Mouse (Mus musculus) midbrain, embryonic 10.5 days (tissue): ENCODE measurements at regions not wholly inside any gene's neighbourhood (a gene's known extent, or its start where the extent isn't known, plus 50 kb on each side); places are given as distances from the start of the nearest gene placed in this dataset.
A peak's percentile ranks its signal among the peaks of the same experiment; 100 is the strongest.

ENCODE experiments used
- DNase-seq: peaks from one replicate; pipeline ENCODE4 v3.0.0-alpha.2; 2017; ENCODE audit warnings: low spot score
- H3K27ac ChIP-seq: fragments of 300-500 bp; sonication (generic); replicated peaks from 2 replicates; pipeline ENCODE4 v1.5.1; 2016; ENCODE audit warnings: mild to moderate bottlenecking
- H3K27me3 ChIP-seq: fragments of 300-500 bp; sonication (generic); 2 replicates; pipeline ENCODE4 v1.6.1; 2016; ENCODE audit warnings: low read depth, mild to moderate bottlenecking; ENCODE audit not compliant: poor library complexity, severe bottlenecking
- H3K36me3 ChIP-seq: fragments of 300-500 bp; sonication (generic); 2 replicates; pipeline ENCODE4 v1.6.1; 2016; ENCODE audit warnings: mild to moderate bottlenecking, moderate library complexity
- H3K4me1 ChIP-seq: fragments of 300-500 bp; sonication (generic); 2 replicates; pipeline ENCODE4 v1.6.1; 2016
- H3K4me3 ChIP-seq: fragments of 300-500 bp; sonication (generic); 2 replicates; pipeline ENCODE4 v1.5.1; 2016; ENCODE audit warnings: mild to moderate bottlenecking, moderate library complexity
- H3K9me3 ChIP-seq: fragments of 300-500 bp; sonication (generic); replicated peaks from 2 replicates; pipeline ENCODE4 v1.6.1; 2016; ENCODE audit warnings: mild to moderate bottlenecking
- WGBS: fragments of 180-500 bp; shearing (Covaris S2); methylation state at CpG from one replicate; pipeline ENCODE4 v1.1.7; 2016; 5-methylcytosine and 5-hydroxymethylcytosine counted together

DNA sequence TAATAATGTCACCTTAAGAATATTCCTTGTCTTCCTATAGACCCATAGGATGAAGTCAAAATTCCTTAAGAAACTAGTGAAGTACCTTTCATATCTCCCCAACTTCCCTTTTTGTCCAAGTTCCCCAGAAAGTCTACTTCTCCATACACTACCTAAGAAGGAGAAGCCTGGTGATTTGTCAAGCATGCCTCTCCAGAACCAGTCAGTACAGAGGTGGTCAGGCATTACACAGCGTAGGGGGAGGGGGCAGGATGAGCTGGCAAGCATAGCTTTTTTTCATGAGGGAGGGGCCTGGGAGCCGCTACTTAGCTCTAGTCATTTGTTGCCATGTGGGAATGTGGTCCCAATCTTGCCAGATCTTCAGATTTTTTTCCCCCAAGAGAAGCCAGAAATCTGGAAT is 54.0 kb upstream of the Satb2 start:
- Histone ChIP-seq H3K4me3 (no peak overlapping the region), H3K4me1 (no peaks in the 10 kb centered on the region), H3K36me3 (no peaks in the 10 kb centered on the region), H3K9me3 (no peaks in the 10 kb centered on the region), H3K27ac (no peak overlapping the region), H3K27me3 (no peaks in the 10 kb centered on the region)
- DNase-seq = no peak
- WGBS = 88% methylated on average over 2 of the region's 2 CpGs

DNA sequence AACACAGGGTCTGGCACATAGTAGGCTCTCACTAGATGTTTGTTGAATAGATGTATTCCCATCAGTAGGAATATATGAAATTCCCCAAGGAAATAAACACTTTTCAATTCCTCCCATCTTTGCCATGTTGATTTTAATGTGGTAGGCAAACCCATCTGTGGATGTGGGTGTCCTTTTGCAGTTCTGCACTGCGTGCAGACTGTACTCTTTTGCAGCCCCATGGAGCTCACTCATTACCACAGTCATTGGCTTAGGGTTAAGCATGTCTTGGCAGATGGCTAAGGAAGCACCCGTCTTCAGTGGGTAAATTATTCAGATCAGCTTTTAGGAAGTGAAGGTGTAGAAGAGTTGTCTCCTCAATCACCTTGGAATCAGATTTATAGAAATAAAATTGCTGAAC is 54.8 kb upstream of the Satb2 start:
- WGBS = 94% methylated on average over 2 of the region's 2 CpGs
- Histone ChIP-seq H3K4me1 (no peaks in the 10 kb centered on the region), H3K9me3 (no peaks in the 10 kb centered on the region), H3K36me3 (no peaks in the 10 kb centered on the region), H3K27me3 (no peaks in the 10 kb centered on the region), H3K4me3 (no peak overlapping the region), H3K27ac (no peak overlapping the region)
- no peak for DNase-seq

DNA sequence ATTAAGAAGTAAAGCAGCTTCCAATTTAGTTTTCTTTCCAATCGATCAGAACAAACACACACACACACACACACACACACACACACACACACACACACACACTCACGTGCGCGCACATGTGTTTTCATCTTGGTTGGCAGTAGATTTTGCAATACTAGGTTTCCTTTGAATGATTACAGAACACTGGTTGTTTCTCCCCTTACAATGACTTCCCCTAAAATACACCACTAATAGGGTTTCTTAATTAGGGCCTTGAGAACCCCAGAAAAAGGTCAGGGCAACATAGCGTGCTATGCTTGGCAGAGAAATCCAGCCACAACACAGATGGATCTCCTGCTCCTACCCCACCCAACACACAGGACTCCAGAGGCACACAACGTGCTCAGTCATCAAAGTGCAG is 56.0 kb upstream of the Satb2 start:
- Histone ChIP-seq H3K27me3 (no peaks in the 10 kb centered on the region), H3K27ac (no peak overlapping the region), H3K4me3 (no peak overlapping the region), H3K36me3 (no peaks in the 10 kb centered on the region), H3K4me1 (no peaks in the 10 kb centered on the region), H3K9me3 (no peaks in the 10 kb centered on the region)
- no peak for DNase-seq
- WGBS = 85% methylated on average over 6 of the region's 6 CpGs

GRCm38 (mm10) chr1:57036382-57036781 is 57.9 kb upstream of the Satb2 start:
- DNase-seq = no peak
- 89% methylated on average over 3 of the region's 3 CpGs for WGBS
- H3K9me3 ChIP-seq = no peaks in the 10 kb centered on the region
- no peak overlapping the region for H3K27ac ChIP-seq
- no peak overlapping the region for H3K4me3 ChIP-seq
- H3K4me1 ChIP-seq = no peaks in the 10 kb centered on the region
- H3K36me3 ChIP-seq = no peaks in the 10 kb centered on the region
- H3K27me3 ChIP-seq = no peaks in the 10 kb centered on the region

- Histone ChIP-seq H3K27ac (no peak overlapping the region), H3K4me3 (no peak overlapping the region), H3K36me3 (no peaks in the 10 kb centered on the region), H3K4me1 (no peaks in the 10 kb centered on the region), H3K9me3 (no peaks in the 10 kb centered on the region), H3K27me3 (no peaks in the 10 kb centered on the region)
- DNase-seq = no peak
- WGBS = 64% methylated on average over 8 of the region's 8 CpGs
These were observed 61.8 kb upstream of the Satb2 start for GRCm38 (mm10) chr1:57040201-57040600.

DNA sequence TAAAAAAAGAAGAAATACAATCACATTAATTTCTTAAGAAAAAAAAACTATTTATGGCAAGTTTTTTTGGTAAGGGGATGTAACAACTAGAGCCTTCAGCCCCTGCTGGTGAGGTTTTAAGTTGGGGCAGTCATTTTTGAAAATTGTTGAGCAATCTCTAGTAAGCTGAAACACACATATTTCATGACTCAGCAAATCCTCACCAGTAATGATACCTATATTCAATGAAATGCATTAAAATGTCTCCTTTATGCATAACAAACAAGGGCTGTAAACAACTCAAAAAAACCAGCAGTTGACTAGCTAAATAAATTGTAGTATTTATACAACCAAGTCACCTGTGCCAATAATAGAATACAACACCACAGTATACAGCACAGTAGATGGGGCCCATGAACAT is 63.1 kb upstream of the Satb2 start:
- Histone ChIP-seq H3K27ac (no peak overlapping the region), H3K36me3 (no peaks in the 10 kb centered on the region), H3K9me3 (no peaks in the 10 kb centered on the region), H3K4me3 (no peak overlapping the region), H3K4me1 (no peaks in the 10 kb centered on the region), H3K27me3 (no peaks in the 10 kb centered on the region)
- DNase-seq = no peak

- no peak overlapping the region for H3K27ac ChIP-seq
- WGBS = 91% methylated on average over 4 of the region's 4 CpGs
- H3K4me1 ChIP-seq = peaks cover 5% of the 10 kb centered on the region
- H3K4me3 ChIP-seq = no peak overlapping the region
- peaks cover 41% of the 10 kb centered on the region for H3K27me3 ChIP-seq
- no peak for DNase-seq
- H3K36me3 ChIP-seq = no peaks in the 10 kb centered on the region
- H3K9me3 ChIP-seq = no peaks in the 10 kb centered on the region
These were observed 75.4 kb upstream of the Satb2 start for GRCm38 (mm10) chr1:57053836-57054235.

GRCm38 (mm10) chr1:57055976-57056375 is 77.5 kb upstream of the Satb2 start:
- no peaks in the 10 kb centered on the region for H3K36me3 ChIP-seq
- no peaks in the 10 kb centered on the region for H3K9me3 ChIP-seq
- H3K4me3 ChIP-seq = no peak overlapping the region
- 88% methylated on average over 9 of the region's 9 CpGs for WGBS
- peaks cover 54% of the 10 kb centered on the region for H3K27me3 ChIP-seq
- peaks cover 18% of the 10 kb centered on the region for H3K4me1 ChIP-seq
- DNase-seq = no peak
- no peak overlapping the region for H3K27ac ChIP-seq

DNA sequence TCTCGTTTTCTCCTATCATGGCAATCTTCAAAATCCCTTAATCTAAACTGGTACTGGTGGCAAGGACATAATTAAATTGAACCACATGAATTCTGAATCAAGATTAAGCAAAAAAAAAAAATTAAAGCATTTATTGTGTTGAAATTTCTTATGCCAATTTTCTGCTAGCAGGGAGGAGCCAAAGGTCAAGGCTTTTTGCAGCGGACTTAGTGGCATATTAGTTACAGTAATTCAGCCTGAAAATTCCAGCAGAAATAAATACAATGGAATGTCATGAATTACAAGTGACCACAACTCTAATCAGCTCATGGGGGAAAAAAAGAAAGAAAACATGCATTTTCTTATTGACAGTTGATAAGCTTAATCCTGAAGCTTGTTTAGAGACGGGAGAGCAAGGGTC is 80.8 kb upstream of the Satb2 start:
- WGBS = 37% methylated on average over 3 of the region's 3 CpGs
- Histone ChIP-seq H3K4me1 (peaks cover 18% of the 10 kb centered on the region), H3K9me3 (no peaks in the 10 kb centered on the region), H3K27me3 (peaks cover 78% of the 10 kb centered on the region), H3K36me3 (no peaks in the 10 kb centered on the region), H3K4me3 (no peak overlapping the region), H3K27ac (no peak overlapping the region)
- DNase-seq = no peak

- DNase-seq = no peak
- no peak overlapping the region for H3K27ac ChIP-seq
- no peaks in the 10 kb centered on the region for H3K9me3 ChIP-seq
- 83% methylated on average over 3 of the region's 3 CpGs for WGBS
- H3K4me3 ChIP-seq = no peak overlapping the region
- H3K36me3 ChIP-seq = no peaks in the 10 kb centered on the region
- H3K4me1 ChIP-seq = peaks cover 10% of the 10 kb centered on the region
- no peaks in the 10 kb centered on the region; the same call in 1 of the 2 replicates for H3K27me3 ChIP-seq
These were observed 96.8 kb upstream of the Satb2 start for GRCm38 (mm10) chr1:57075221-57075620.

DNA sequence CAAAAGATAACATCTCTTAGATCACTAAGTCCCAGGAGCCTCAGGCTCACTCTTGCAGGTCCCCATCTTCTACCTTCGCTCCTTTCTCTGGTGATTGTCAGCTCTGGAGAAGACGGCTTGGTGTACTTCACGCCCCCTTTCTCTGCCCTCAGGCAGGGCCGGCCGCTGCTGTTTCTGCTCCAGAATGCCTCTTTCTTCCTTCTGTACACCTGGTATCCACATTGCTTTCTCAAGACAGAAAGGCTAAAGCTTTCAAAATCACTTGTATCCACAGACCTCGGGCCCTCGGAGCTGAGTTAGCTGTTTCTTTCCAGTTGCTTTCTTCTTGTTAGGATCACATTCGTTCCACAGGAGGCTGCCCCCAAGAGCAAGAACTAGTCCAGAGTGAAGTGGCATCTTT is 98.2 kb upstream of the Satb2 start:
- Histone ChIP-seq H3K4me1 (peaks cover 10% of the 10 kb centered on the region), H3K36me3 (no peaks in the 10 kb centered on the region), H3K27me3 (peaks cover 6% of the 10 kb centered on the region; the same call in 1 of the 2 replicates), H3K4me3 (no peak overlapping the region), H3K27ac (no peak overlapping the region), H3K9me3 (no peaks in the 10 kb centered on the region)
- DNase-seq = no peak
- 64% methylated on average over 8 of the region's 8 CpGs for WGBS

DNA sequence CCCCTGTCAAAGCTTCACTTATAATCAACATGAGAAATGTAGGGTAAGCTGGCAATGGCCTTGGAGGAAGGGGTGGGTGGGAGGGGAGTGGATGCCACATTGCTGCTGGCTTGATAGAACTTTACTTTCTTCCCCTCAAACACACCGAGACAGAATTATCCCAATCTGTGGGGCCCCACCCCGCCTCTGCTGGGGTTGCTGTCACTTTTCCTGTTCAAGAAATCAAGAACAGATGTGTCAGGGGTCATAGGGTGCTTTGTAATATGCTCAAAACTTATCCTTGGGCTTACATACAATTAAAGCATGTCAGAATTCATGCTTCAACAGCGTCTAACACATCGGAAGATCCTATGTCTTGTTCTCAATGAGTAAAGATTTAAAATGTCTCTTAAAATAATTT is 101.9 kb upstream of the Satb2 start:
- Histone ChIP-seq H3K36me3 (no peaks in the 10 kb centered on the region), H3K4me3 (no peak overlapping the region), H3K27ac (no peak overlapping the region), H3K27me3 (peaks cover 11% of the 10 kb centered on the region; the same call in 1 of the 2 replicates), H3K9me3 (no peaks in the 10 kb centered on the region), H3K4me1 (peaks cover 23% of the 10 kb centered on the region)
- 76% methylated on average over 4 of the region's 4 CpGs for WGBS
- DNase-seq = no peak

DNA sequence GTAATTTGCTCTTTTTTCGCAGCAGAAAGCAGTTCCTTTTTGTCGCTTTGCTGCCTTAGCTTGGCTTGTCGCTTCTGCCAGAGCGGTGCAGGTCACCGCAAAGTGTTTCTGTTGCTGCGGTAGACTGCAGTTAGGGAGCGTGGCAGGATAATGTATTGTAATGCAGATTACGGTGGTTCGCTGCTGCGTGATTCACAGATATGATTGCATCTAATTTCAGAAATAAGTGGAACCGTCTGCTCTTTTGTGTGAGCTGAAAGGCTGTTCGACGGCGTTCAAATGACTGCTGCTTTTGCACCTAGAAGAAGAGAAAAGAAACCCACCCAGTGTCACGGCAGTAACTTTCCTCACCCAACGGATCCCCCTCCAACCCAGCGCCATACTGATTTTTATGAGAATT is 104.7 kb upstream of the Satb2 start:
- no peak for DNase-seq
- Histone ChIP-seq H3K9me3 (no peaks in the 10 kb centered on the region), H3K27ac (no peak overlapping the region), H3K4me3 (peak overlapping the region; percentile 23; the same call in 1 of the 2 replicates), H3K27me3 (peaks cover 11% of the 10 kb centered on the region; the same call in 1 of the 2 replicates), H3K4me1 (peaks cover 12% of the 10 kb centered on the region), H3K36me3 (no peaks in the 10 kb centered on the region)
- WGBS = 55% methylated on average over 17 of the region's 17 CpGs

GRCm38 (mm10) chr1:57083540-57084083 is 105.2 kb upstream of the Satb2 start:
- Histone ChIP-seq H3K4me3 (peak overlapping the region; percentile 23; the same call in 1 of the 2 replicates), H3K36me3 (no peaks in the 10 kb centered on the region), H3K4me1 (peaks cover 12% of the 10 kb centered on the region), H3K27me3 (peaks cover 11% of the 10 kb centered on the region; the same call in 1 of the 2 replicates), H3K9me3 (no peaks in the 10 kb centered on the region), H3K27ac (no peak overlapping the region)
- 88% methylated on average over 6 of the region's 6 CpGs for WGBS
- no peak for DNase-seq
